Mouse (Mus musculus): ENCODE data around the gene Cog6. TPM values are rescaled to one million over a fixed set of nuclear protein-coding genes. Genes with fewer than 3 reads are reported as not detected.

Gene Cog6
- polyA plus RNA-seq, 1 experiment from 2014 or later = 57.7 TPM

DNA sequence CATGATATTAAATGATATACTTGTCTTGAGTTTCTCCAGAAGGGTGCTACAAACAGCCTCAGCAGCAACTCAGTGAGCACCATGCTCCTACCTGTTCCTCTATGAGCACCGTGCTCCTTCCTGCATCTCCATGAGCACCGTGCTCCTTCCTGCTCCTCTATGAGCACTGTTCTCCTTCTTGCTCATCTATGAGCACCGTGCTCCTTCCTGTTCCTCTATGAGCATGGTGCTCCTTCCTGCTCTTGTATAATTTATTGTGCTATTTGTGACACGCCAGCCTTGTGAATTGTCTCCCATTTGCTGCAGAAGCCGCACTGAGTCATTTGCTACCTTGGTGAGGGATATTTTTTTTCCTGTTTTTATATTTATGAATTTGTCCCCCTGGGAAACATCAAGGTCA lies 69.6 kb downstream of the Cog6 start:
- Histone ChIP-seq H3K27ac (ENCODE audit: low read depth, low read length) (no peak overlapping the region), H3K4me3 (ENCODE audit: low read depth, low read length) (no peak overlapping the region), H3K36me3 (ENCODE audit: control insufficient read depth, insufficient read depth, low read length) (no peaks in the 10 kb centered on the region), H3K27me3 (ENCODE audit: control insufficient read depth, insufficient read depth, low read length) (no peaks in the 10 kb centered on the region), H3K9ac (replicated peaks; ENCODE audit: low read depth, low read length) (no peak overlapping the region), H3K9me3 (ENCODE audit: control insufficient read depth, low read length) (no peaks in the 10 kb centered on the region), H3K4me2 (ENCODE audit: low read depth, low read length) (no peak overlapping the region), H3K4me1 (ENCODE audit: control insufficient read depth, insufficient read depth, low read length) (no peaks in the 10 kb centered on the region)
- WGBS = 83% methylated on average over 5 of the region's 5 CpGs
- ATAC-seq (ENCODE audit: low read depth) = no peak

DNA sequence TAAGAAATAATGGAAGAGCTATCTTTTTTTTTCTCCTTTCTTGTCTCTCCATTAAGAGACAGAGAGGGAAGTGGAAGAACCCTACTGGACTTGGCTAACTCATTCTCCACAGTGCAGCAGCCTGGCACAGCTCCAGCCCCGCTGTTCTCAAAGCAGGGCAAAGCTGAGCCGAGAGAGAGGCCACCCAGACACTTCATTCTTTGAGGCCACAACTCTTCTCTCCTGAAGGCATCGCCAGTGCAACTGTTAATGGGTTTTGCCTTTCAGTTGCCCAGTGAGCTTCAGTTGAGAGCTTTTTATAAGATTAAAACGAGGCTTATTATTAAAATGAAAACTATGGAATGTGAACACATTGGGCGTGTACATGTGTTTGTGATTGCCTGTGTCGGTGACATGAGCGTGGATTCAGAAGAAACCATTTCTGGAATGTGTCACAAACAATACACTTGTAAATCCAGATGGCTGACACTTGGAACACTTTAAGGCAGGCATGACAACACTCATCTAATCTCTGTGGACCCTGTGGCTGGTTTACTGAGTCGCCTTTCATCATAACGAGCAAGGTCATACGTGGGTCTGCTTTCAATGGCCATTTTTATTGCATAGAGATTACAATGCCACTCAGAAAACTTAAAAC lies 76.1 kb downstream of the Cog6 start:
- Histone ChIP-seq H3K4me3 (ENCODE audit: low read depth, low read length) (no peak overlapping the region), H3K9me3 (ENCODE audit: control insufficient read depth, low read length) (no peaks in the 10 kb centered on the region), H3K27me3 (ENCODE audit: control insufficient read depth, insufficient read depth, low read length) (no peaks in the 10 kb centered on the region), H3K9ac (replicated peaks; ENCODE audit: low read depth, low read length) (no peak overlapping the region), H3K27ac (ENCODE audit: low read depth, low read length) (no peak overlapping the region), H3K36me3 (ENCODE audit: control insufficient read depth, insufficient read depth, low read length) (no peaks in the 10 kb centered on the region), H3K4me2 (ENCODE audit: low read depth, low read length) (no peak overlapping the region), H3K4me1 (ENCODE audit: control insufficient read depth, insufficient read depth, low read length) (no peaks in the 10 kb centered on the region)
- no peak for ATAC-seq (ENCODE audit: low read depth)
- 26% methylated on average over 10 of the region's 10 CpGs for WGBS

DNA sequence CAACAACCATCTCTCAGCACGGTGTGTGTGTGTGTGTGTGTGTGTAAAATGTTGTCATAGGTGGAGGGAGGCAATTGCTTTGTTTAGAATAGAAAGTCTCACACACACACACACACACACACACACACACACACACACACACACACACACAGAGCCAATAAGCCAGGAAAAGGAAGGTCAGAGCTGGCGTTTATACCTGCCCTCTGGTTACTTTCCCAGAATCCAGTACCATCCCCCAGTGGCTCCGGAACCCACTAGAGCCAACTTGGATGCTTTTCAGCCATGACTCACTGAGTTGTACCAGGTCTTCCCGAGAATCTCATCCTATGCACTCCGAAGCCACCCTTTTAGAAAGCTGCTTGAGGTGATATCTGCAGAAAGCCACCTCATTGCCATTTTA lies 78.6 kb downstream of the Cog6 start:
- Histone ChIP-seq H3K27me3 (ENCODE audit: control insufficient read depth, insufficient read depth, low read length) (no peaks in the 10 kb centered on the region), H3K4me1 (ENCODE audit: control insufficient read depth, insufficient read depth, low read length) (no peaks in the 10 kb centered on the region), H3K9me3 (ENCODE audit: control insufficient read depth, low read length) (no peaks in the 10 kb centered on the region), H3K4me3 (ENCODE audit: low read depth, low read length) (no peak overlapping the region), H3K4me2 (ENCODE audit: low read depth, low read length) (no peak overlapping the region), H3K27ac (ENCODE audit: low read depth, low read length) (no peak overlapping the region), H3K36me3 (ENCODE audit: control insufficient read depth, insufficient read depth, low read length) (no peaks in the 10 kb centered on the region), H3K9ac (replicated peaks; ENCODE audit: low read depth, low read length) (no peak overlapping the region)
- no peak for ATAC-seq (ENCODE audit: low read depth)
- 84% methylated on average over 5 of the region's 5 CpGs for WGBS

- Histone ChIP-seq H3K4me3 (ENCODE audit: low read depth, low read length) (no peak overlapping the region), H3K9ac (replicated peaks; ENCODE audit: low read depth, low read length) (no peak overlapping the region), H3K36me3 (ENCODE audit: control insufficient read depth, insufficient read depth, low read length) (no peaks in the 10 kb centered on the region), H3K4me1 (ENCODE audit: control insufficient read depth, insufficient read depth, low read length) (no peaks in the 10 kb centered on the region), H3K27me3 (ENCODE audit: control insufficient read depth, insufficient read depth, low read length) (no peaks in the 10 kb centered on the region), H3K4me2 (ENCODE audit: low read depth, low read length) (no peak overlapping the region), H3K9me3 (ENCODE audit: control insufficient read depth, low read length) (no peaks in the 10 kb centered on the region), H3K27ac (ENCODE audit: low read depth, low read length) (no peak overlapping the region)
- no peak for ATAC-seq (ENCODE audit: low read depth)
- 82% methylated on average over 6 of the region's 6 CpGs for WGBS
Measured at GRCm38 (mm10) chr3:52937739-52938306, 79.2 kb downstream of the Cog6 start.

GRCm38 (mm10) chr3:52931956-52932355 lies 85.1 kb downstream of the Cog6 start:
- Histone ChIP-seq H3K4me2 (ENCODE audit: low read depth, low read length) (no peak overlapping the region), H3K9ac (replicated peaks; ENCODE audit: low read depth, low read length) (no peak overlapping the region), H3K4me1 (ENCODE audit: control insufficient read depth, insufficient read depth, low read length) (no peaks in the 10 kb centered on the region), H3K36me3 (ENCODE audit: control insufficient read depth, insufficient read depth, low read length) (no peaks in the 10 kb centered on the region), H3K9me3 (ENCODE audit: control insufficient read depth, low read length) (no peaks in the 10 kb centered on the region), H3K27ac (ENCODE audit: low read depth, low read length) (no peak overlapping the region), H3K27me3 (ENCODE audit: control insufficient read depth, insufficient read depth, low read length) (no peaks in the 10 kb centered on the region), H3K4me3 (ENCODE audit: low read depth, low read length) (no peak overlapping the region)
- WGBS = 86% methylated on average over 2 of the region's 2 CpGs
- ATAC-seq (ENCODE audit: low read depth) = no peak

Other genes starting within 250 kb of the Cog6 start
- 34.9 and 51.0 TPM in 2 replicates for gene Lhfp, start 24.3 kb upstream of the Cog6 start, polyA plus RNA-seq (2014; fragmentation: Nextera tagmentation; extraction: Ambion mirVana)

Data from neural tube, embryonic 14.5 days (tissue).